Comparison of ENCODE assay signal across 8 mouse cellular contexts in genomic region chr13:77134931-77135620, GRCm38 (mm10). TPM values are rescaled to one million over a fixed set of nuclear protein-coding genes. Genes with fewer than 3 reads are reported as not detected.
DNase-seq lines count a peak whose midpoint lies in the region; ATAC-seq and TF ChIP-seq lines count a peak whose summit lies in the region.

Slf1 (minus strand) TSS chr13:77135473.
2210408I21Rik (plus strand) TSS chr13:77135540.

- whole genome bisulfite sequencing in hindbrain, embryonic 10.5 days = under 1% methylated on average over 65 of the region's 65 CpGs
- WGBS in lung, postnatal 0 days = under 1% methylated on average over 65 of the region's 65 CpGs

- 0 out of 2 replicates have a peak, but pooled peaks cover 5% of the 10 kb centered on the region for H3K36me3 ChIP-seq in hindbrain, embryonic 10.5 days
- no peaks in the 10 kb centered on the region for H3K36me3 ChIP-seq in lung, postnatal 0 days (ENCODE audit: insufficient read depth, low read length)

- no peak for TF ChIP-seq EP300 in lung, postnatal 0 days (IDR thresholded peaks at IDR 0.05)

- no peaks in the 10 kb centered on the region for H3K27me3 ChIP-seq in hindbrain, embryonic 10.5 days (ENCODE audit: insufficient read depth, poor library complexity, severe bottlenecking)
- no peaks in the 10 kb centered on the region for H3K27me3 ChIP-seq in lung, postnatal 0 days (replicated peaks; ENCODE audit: insufficient read depth, low read length)

- TF ChIP-seq CTCF in lung, postnatal 0 days (IDR thresholded peaks at IDR 0.05) = no peak

- no peaks in the 10 kb centered on the region for H3K9me3 ChIP-seq in hindbrain, embryonic 10.5 days
- H3K9me3 ChIP-seq in lung, postnatal 0 days (ENCODE audit: low read length) = no peaks in the 10 kb centered on the region

- peaks cover 22% of the 10 kb centered on the region; the same call in 1 of the 2 replicates for H3K4me1 ChIP-seq in hindbrain, embryonic 10.5 days (replicated peaks)
- no peaks in the 10 kb centered on the region for H3K4me1 ChIP-seq in lung, postnatal 0 days (ENCODE audit: insufficient read depth, low read depth, low read length)

- H3K4me3 ChIP-seq in hindbrain, embryonic 10.5 days = peak within 1 kb of the TSS; percentile 92
- H3K4me3 ChIP-seq in lung, postnatal 0 days (ENCODE audit: low read depth, low read length) = peak within 1 kb of the TSS; percentile 93

- peak within 1 kb of the TSS; percentile 95 for H3K27ac ChIP-seq in hindbrain, embryonic 10.5 days
- peak within 1 kb of the TSS; percentile 88 for H3K27ac ChIP-seq in lung, postnatal 0 days (ENCODE audit: low read length)

- peak within 1 kb of the TSS; percentile 85 for H3K9ac ChIP-seq in lung, postnatal 0 days (replicated peaks; ENCODE audit: low read depth)

- ATAC-seq in frontal cortex, adult (ENCODE audit: low TSS enrichment) = peak; percentile 99
- peak; percentile 98 for ATAC-seq in lung, postnatal 0 days

- peak within 1 kb of the TSS; percentile 69 for H3K4me2 ChIP-seq in lung, postnatal 0 days (replicated peaks; ENCODE audit: low read depth, low read length)

- DNase-seq in MEL-GATA-1-ER (ENCODE audit: extremely low read depth, low read depth) = peak; percentile 79
- DNase-seq in cerebellum, adult 8-10 months = peak; percentile 79
- peak; percentile 92 for DNase-seq in hindbrain, embryonic 10.5 days (ENCODE audit: low spot score)
- DNase-seq in layer of hippocampus, adult 9-11 months = peak; percentile 87
- DNase-seq in lung, postnatal 0 days (ENCODE audit: low spot score) = peak; percentile 94
- peak; percentile 80 for DNase-seq in ovary, postnatal 14 days (ENCODE audit: low spot score)
- peak; percentile 84 for DNase-seq in thymus, postnatal 14 days

RNA-seq across cellular contexts. Expression of gene Slf1, which starts in this region (rescaled TPM):
- polyA plus RNA-seq in hindbrain, embryonic 10.5 days (2016; fragmentation: Nextera tagmentation; extraction: Ambion mirVana) = 28.0 and 42.8 TPM in 2 replicates
- polyA plus RNA-seq in lung, postnatal 0 days (2015; fragmentation: Nextera tagmentation; extraction: Ambion mirVana) = 18.5 and 21.0 TPM in 2 replicates

RNA-seq across cellular contexts. Expression of gene 2210408I21Rik, which starts in this region (rescaled TPM):
- 9.3 and 10.3 TPM in 2 replicates for polyA plus RNA-seq in hindbrain, embryonic 10.5 days (2016; fragmentation: Nextera tagmentation; extraction: Ambion mirVana)
- 4.7 and 5.3 TPM in 2 replicates for polyA plus RNA-seq in lung, postnatal 0 days (2015; fragmentation: Nextera tagmentation; extraction: Ambion mirVana)

Comparison
In these comparisons a context has a peak if more than half of its experiments do, and no peak if none do; other contexts are left out.
1. Peak in every context shown above with its lines: DNase-seq, ATAC-seq, H3K4me3 ChIP-seq and H3K27ac ChIP-seq.